Mouse (Mus musculus) heart, adult 9 months (tissue): Measurements from ENCODE around the gene Nt5dc3.
A peak's percentile ranks its signal among the peaks of the same experiment; 100 is the strongest.

Experiments
- DNase-seq, 2 experiments: peaks; one replicate each; pipeline ENCODE4 v3.0.0; 2022; ENCODE audit warnings: low spot score in 2 of 2

Gene Nt5dc3

DNA sequence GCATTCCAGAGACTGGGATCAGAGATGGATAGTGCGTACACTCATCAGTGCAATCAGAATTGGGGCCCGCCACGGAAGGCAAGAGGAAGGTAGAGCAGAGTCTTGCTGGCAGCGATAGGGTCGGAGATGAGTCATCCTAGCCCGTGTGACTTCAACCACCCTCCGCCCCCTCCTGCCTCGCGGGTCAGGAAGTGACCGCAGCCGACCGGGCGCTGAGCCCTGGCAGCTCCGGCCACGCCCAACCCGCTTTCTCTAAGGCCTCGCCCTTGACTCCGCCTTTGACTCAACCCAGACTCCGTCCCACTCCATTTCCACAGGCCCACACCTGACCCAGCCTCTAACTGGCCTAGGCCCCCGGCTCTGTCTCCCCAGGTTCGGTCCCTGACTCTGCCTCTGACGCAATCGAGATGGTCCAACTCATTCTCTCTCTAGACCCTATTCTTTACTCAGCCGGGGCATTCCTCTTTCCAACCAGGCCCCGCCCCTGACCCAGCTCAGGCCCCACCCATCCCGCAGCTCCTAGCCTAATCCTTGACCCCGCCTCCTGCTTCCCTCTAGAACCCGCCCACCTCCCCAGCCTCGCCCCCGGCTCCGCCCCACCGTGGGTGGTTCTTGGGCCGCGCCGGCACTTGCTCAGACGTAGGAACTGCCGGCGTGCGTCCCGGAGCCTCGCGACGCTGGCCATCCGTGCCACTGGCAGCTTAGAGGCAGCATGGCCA lies at the start of gene Nt5dc3:
Gene Nt5dc3 (plus strand): TSS at position 608 of the 719 bp plus-strand sequence.
- DNase-seq, result peak; percentile 98 to 99

DNA sequence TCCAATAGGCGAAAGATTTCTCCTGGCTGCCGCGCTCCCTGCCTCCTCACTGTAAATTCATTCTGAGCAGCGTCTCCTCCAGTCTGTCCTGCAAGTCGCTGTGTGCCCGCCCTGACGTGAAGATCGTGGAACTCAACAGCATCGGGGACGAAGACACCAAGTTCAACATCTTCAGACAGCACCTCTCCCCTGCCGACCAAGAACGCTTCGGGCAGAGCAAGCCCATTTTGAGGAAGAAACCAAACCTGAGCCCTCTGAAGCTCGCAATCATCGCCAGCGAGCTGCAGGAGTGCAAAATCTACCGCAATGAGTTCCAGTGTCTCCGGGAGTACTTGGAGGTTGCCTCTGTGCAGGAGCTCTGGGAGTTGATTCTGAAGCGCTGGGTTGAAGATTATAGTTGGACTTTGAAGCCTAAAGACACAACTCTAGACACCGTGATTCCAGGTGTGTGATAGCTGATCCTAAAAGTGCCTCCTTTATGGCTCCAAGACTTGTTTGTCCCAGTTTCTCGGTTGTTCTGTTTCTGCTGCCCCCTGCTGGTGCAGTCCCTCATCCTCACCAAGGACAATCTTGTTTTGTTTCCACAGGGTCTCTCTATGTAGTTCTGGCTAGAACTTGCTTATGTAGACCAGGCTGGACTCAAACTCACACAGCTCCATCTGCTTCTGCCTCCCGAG lies 47.8 kb upstream of the Nt5dc3 start:
- DNase-seq, result peak; percentile 43 to 76

DNA sequence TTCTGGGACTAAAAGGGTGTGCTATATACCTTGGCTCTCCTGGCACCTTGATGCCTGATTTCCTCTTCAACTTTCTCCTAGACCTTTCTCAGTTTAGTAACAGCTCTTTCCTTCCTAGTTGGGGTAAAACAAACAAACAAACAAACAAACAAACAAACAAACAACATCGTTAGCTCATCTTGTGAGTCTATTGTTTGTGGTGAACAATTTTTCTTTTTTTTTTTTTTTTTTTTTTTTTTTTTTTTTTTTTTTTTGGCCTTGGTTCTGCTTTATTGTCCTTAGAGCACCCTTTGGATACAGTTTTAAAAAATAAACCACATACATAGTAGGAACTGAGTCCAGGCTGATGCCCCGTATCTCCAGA lies 47.3 kb upstream of the Nt5dc3 start:
- no peak for DNase-seq

DNA sequence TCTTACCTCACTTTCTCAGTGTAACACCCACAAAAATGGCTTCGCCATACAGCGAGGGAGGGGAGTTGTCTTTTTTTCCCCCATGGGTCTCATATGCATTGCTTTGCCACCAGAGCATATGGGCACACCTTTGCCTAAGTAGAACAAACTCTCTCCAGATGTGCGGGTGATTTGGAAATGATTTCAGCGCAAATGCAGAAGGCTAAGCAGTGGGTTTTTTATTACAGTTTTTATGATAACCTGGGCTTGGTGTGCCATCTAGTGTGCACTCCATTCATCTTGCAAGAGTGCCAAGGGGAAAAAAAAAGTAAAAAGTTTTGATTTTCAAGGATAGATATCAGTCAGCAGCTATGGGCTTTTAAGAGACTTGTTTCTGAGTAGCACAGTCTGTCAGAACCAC lies 43.8 kb upstream of the Nt5dc3 start:
- DNase-seq, result no peak

DNA sequence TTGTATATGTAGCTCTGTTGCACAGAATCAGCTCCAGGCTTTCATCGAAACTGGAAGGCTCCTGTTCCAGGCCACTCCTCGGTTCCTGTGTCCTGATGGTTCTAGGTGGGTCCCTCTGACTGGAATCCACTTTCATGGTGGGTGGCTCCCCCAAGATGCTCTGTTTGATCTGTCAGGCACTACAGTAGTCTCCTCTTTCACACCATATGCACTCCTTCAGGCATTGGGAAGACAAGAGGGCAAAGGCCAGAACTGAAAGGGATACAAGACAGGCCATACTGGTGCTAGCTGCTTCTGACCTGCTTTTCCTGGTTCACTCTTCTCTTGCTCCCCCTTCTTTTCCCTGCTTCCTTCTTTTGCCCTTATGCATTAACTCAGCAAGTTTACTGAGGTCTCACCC lies 35.9 kb upstream of the Nt5dc3 start:
- no peak for DNase-seq

DNA sequence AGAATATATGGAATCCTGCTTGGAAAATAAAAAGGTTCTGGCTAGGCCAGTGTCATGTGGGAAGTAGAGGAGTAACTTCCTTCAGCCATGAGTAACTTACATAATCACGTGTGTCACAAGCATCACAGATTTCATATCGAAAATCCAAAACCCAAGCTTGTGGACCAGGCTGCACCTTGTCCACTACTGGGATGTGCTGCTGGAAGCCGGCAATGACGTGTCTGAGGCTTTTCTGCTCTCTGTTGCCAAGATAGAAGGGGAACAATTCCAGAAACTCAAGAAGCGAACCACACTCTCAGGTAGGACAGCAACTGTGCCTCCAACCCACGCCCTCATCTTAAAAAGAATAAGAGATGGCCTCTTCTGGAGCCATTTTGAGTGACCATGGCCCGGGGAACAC lies 34.5 kb upstream of the Nt5dc3 start:
- DNase-seq, result no peak

DNA sequence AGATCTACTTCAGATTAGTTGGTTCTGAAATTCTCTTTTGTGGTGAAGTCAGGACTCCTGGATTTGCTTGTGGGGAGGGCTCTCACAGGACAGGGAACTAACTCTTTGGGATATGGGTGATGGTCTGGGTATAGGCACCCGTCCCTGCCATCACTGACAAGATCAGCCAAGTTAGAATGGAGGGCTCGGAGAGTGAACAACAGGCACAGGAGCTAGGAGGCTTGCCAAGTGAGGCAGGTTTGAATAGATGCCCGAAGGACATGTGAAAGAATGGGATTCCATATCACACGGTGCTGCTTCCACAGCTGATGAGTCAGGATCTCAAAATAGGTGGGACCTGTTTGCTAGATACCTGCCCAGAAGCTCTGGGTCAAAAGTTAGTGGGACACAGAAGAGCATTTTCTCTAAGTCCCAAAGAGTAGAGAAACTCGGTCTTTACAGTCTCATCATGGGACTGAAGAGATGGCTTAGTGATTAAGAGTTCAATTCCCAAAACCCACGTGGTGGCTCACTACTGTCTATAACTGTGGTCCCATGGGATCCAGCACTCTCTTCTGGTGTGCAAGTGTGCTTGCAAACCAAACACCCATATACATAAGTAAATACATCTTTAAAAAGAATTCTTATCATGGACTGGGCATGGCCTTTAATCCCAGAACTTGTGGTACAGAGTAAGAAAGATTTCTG lies 22.8 kb upstream of the Nt5dc3 start:
- peak in 1 of 2 experiments; percentile 41 for DNase-seq

DNA sequence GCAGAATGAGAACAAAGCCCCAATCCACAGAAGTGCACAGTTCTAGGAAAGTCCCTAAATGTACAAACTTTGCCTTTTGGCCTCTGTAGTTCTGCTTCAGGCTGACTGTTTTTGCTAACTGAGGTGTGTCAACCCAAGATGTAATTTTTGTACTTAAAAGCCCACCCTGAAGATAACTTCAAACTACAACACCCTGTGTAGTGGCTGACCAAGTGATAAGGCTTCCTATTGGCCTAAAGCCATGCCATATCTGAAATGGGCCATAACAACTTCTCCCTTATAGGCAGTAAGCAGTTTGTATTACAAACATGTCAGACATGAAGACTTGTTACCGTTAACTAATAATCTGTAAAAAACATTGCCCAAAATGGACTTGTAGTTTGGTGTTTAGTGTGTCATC lies 21.1 kb upstream of the Nt5dc3 start:
- no peak for DNase-seq

DNA sequence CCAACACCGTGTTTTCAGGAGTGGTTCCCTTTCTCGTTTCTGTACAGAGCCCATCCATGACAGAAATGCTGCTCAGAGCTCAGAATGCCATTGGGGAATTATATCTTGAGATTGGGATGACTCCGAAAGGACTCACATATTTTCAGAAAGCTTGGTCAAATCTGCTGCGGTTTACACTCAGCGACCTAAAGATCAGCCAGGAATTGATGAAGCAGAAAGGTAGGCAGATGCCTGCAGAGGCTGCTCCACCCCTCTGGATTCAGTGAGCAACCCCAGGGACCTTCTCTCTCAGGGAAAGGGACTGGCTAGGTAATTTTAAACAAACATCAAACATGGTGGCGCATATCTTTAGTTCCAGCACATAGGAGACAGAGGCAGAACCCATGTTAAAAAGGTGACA lies 20.6 kb upstream of the Nt5dc3 start:
- DNase-seq, result no peak

DNA sequence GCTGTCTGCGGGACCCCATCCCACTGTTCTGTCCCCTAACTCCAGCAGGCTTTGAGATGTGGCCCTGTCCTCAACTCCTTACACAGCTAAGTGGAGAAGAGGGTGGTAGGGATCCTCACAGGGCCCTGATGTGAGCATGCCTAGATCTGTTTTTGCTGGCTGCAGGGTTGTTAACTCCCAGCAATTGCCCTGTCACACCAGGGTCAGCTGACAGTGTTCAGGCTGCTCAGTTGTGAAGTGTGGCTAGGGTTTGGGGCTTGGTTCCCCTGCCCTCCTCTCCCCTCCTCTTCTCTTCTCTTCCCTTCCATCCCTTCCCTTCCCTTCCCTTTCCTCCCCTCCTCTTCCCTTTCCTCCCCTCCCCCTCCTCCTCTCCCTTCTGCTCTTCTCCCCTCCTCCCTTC lies 17.6 kb upstream of the Nt5dc3 start:
- no peak for DNase-seq

DNA sequence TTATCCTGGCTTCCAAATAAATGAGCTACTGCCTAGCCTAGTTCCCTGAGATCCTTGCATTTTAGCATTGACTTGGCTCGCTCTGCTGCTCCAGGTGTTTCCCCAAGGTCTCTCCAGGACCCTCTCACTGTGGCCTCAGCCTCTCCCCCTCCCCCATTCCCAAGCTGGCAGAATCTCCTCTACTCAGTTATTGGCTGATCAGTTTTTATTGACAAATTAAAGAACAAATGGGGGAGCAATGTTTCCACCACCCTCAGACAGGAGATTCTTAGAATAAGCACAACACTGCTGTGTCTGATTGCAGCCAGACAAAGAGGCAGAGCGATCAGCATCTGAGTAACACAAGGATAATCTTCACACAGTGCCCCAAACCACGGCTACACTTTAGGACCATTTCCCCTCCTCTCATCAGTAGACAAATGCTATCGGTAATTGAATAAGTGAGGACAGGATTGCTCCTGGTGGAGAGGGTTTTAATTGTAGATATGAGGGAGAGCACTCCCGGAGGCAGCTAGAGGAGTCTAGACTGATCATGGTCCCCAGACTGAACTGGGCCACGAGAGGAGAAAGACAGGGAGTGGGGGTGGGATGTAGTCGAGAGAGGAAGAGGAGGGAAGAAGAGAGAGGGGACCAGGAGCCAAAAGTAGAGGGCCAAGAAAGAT lies 17.0 kb upstream of the Nt5dc3 start:
- DNase-seq, result no peak

DNA sequence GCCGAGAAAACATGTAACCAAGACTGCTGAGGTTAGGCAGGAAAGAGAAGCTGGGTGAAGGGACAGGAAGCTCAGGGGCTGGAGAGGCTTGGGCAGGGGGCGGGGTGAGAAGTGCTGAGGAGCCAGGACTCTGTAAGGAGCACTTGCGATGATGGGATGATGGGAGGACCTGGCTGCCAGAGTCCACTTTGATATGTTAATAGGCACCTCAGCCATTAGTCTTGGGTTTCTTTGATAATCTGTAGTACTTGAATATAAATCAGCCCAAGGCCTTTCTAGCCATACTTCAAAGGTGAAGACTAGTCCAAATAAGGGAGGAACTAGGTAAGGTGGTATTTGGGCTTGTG lies 16.4 kb upstream of the Nt5dc3 start:
- no peak for DNase-seq

DNA sequence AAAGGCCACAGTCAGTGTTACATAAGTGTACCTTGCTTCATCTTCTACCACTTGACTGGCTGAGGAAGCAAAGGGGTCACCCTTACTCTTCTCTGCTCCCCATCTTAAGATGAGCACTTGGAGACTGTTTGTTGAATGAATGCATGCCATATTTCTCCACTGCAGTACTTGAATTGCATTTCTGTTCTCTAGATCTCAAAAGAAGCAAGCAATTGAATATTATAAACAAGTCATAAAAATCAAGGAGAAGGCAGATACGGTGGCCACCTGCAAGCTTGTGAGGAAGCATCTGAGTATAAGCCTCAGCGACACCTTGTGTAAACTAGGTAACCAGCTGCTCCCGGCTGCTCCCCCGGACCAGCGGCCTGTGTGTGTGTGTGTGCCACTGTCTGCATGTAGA lies 15.1 kb upstream of the Nt5dc3 start, which contains the start of gene Gm49358:
Gene Gm49358 (plus strand): TSS at position 301 of the 400 bp plus-strand sequence.
- no peak for DNase-seq

DNA sequence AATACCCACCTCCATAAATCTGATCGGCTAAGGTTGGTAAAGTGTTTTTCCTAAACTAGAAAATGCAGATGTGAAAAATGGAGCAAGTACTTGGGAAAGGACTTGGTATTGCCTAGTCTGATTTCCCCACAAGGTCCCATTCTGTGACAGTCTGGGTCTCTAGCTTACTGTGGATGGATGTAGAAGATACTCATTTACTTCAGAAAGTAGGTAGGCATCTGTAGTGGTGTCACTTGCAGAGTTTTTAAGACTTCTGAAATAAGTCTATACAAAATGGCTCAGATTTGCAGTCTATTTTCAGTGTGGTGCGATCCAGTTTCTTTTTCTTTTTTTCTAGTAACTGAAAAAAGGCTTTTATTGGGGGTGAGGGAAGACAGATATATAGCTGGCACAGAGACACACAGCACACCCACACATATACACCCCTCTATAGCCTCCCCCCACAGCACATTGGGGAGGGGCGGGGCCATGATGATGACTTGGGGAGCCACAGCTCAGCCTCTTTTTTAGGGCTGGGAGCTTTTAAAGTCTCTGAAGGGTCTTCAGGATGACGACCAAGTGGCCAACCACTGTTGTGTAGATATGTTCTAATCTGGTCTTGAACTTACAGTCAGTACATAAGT lies 13.3 kb upstream of the Nt5dc3 start:
- DNase-seq, result no peak

DNA sequence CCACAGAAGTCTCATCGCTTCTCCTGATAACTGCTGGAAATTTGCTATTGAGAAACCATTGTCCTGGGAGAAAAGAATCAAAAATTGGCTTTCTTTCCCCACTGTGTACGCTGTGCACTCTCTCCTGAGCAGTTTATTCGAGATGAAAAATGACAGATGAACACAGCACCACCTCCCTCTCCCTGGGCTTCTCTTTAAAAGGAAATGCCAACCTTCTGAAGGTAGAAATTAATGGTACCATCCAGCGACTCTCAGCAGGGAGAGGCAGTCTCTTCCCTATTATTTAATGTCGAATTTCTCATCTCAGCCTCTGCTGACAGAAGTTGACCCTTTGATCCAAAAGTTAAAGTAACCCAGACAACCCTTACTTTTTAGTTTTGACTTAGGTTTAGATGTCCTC lies 9.6 kb upstream of the Nt5dc3 start:
- DNase-seq, result no peak

DNA sequence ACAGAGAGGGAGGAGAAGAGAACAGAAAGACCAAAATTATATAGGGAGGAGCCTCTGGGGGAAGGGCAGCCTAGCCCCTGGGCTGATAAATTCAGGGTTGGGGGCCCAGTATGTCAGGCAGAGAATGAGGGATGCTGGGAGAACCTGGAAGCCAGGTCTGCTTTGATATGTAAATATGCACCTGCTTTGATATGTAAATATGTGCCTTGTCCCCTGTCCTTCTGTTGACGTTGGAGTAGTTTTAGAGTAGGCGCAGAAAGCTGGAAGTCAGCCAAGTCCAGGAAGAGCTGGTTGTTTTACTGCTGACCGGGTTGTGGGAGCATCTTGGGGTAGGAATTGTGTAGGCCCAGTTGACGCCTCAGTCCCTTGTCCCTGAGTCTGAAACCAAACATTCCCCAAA lies 9.0 kb upstream of the Nt5dc3 start:
- no peak for DNase-seq

DNA sequence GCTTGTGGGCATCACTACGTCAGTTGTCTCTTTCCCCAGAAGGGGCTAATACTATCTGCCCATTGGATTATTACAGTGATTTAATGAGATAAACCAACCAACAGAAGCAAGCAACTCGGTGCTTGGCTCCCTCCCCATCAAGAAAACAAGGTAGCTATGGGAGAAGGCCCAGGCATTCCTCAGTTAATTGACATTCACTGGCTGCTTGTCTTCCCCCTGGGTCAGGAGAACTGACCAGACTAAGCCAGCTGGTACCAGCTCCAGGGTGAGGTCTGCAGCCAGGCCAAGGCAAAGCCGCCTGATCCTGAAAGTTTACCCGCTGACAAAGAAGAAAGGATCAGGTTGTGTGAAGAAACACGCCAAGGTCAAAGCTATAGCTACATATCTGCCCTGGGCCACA lies 7.1 kb upstream of the Nt5dc3 start:
- DNase-seq, result no peak

DNA sequence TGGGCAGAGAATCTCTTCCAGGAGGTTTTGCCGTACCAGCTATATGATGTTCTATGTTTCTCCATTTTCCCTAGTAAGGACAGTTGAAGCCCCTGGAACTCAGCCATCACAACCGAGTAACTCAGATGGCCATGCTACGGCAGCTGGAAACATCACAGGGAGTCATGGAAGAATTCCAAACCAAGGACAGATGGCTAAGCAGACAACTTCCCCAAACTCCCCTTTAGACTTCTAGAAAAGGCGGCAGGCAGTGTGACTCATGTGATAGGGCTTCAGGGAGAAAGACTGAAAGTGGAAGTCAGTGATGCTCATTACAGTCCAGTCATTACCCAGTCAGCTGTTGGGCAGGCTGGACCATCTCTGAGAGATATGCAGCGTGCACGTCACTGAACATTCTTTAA lies 6.6 kb upstream of the Nt5dc3 start:
- peak; percentile 27 to 59 for DNase-seq

DNA sequence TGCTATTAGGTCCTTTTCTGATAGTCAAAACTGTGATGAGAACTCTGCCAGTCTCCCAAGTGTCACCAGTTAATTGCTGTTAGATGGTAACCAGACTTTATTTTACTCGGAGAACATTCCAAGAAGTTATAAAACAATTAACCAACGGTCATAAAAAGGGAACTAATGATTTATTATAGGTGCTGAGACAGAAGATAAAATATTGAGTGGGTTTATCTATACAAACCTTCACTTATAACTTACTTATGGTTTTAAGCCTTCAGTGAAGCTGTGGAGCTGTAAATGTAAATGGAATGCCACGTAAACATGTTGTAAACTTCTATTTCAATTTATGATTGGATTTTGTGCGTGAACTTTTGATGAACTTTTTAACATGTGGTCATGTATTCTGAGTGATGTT lies 5.4 kb upstream of the Nt5dc3 start:
- no peak for DNase-seq

DNA sequence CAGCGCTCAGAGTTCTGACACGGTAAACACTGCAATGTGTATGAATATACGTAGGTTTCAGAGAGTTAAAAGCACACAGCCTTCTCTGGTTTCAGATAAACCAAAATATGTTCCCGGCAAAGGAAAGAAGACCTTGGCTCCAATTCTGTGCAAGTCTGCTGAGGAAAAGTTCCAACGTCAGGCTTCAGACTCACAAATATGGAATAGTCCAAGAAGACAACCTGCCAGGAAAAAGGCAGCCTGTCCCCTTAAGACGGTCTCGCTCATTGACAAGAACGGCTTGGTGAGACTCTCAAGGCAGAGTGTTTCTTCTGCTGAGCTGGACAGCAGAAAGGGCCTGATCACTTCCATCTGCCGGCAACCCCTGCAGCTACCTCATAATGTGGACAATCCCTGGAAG lies 2.5 kb upstream of the Nt5dc3 start:
- DNase-seq, result no peak

DNA sequence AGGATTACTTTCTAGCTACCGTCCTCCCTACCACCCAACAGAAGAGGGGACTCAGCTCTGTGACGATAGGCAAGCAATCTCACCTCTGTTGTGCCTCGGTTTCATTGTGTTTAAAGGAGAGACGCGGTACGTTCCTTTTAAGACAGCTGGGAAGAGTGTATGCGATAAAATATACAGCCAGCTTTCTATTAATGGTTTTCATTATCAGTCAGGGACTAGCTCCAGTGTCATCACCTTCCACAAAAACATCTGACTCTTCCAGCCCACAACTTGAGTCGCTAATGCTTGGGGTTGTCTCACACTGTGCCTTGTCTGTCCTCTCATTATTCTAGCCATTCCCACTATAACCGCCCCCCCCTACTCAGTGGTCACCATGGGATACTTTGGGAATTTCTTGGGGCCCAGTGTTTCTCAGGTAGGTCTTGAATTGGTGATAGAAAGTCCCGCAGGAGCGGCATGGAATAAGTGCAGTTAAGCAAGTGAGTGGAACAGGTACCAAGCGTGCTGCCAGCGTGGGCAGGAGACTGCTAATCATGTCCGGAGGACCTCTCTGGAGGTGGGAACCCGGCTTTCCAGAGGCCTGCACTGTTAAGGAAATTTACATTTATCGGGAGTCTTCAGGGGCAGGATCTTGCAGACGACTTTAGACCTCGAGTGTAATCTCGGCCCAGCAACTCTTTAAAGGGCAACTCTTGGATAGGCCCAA lies 1.0 kb upstream of the Nt5dc3 start:
- no peak for DNase-seq
